Mouse (Mus musculus): ENCODE measurements around the gene Olfr1426. TPM values are rescaled to one million over a fixed set of nuclear protein-coding genes. Genes with fewer than 3 reads are reported as not detected.
"Not testable (repeated sequence)": the region's sequence is repeated elsewhere in the genome, so short reads cannot be mapped to it uniquely, and the experiment has no call there.

Olfr1426 gene
- total RNA-seq (2021) (not detected), polyA plus RNA-seq (2012; rRNA removed) (not detected in 2 replicates)
- long read RNA-seq = 0 reads

- DNase-seq = no peak
Observed at GRCm38 (mm10) chr19:12091913-12092312, at the start of gene Olfr1426. Olfr1426 (minus strand) TSS chr19:12092013.

- peak; percentile 18 for DNase-seq
Observed at GRCm38 (mm10) chr19:12134289-12134688, 42.5 kb upstream of the Olfr1426 start.

- DNase-seq = no peak
Observed at GRCm38 (mm10) chr19:12123103-12123502, 31.3 kb upstream of the Olfr1426 start, which contains the start of gene Olfr76. Olfr76 (minus strand) TSS chr19:12123203.

GRCm38 (mm10) chr19:12116464-12116863 is 24.7 kb upstream of the Olfr1426 start:
- DNase-seq = no peak

GRCm38 (mm10) chr19:12115797-12116196 is 24.0 kb upstream of the Olfr1426 start, which contains the start of gene Olfr1428:
Olfr1428 (minus strand) TSS chr19:12115897.
- DNase-seq = no peak

GRCm38 (mm10) chr19:12113807-12114206 is 22.0 kb upstream of the Olfr1426 start:
- DNase-seq = no peak

GRCm38 (mm10) chr19:12104541-12104940 is 12.7 kb upstream of the Olfr1426 start:
- no peak for DNase-seq

- no peak for DNase-seq
Observed at GRCm38 (mm10) chr19:12103234-12103633, 11.4 kb upstream of the Olfr1426 start, which contains the start of gene Olfr1427. Olfr1427 (minus strand) TSS chr19:12103334.

- not testable (repeated sequence) for DNase-seq
Observed at GRCm38 (mm10) chr19:12077631-12078030, 14.2 kb downstream of the Olfr1426 start, which contains the start of gene Olfr1425. Olfr1425 (minus strand) TSS chr19:12077731.

GRCm38 (mm10) chr19:12069546-12069945 is 22.3 kb downstream of the Olfr1426 start:
- DNase-seq = not testable (repeated sequence)

- not testable (repeated sequence) for DNase-seq
Observed at GRCm38 (mm10) chr19:12067806-12068205, 24.0 kb downstream of the Olfr1426 start.

- DNase-seq = not testable (repeated sequence)
Observed at GRCm38 (mm10) chr19:12062582-12062981, 29.2 kb downstream of the Olfr1426 start, which contains the start of gene Olfr1424. Olfr1424 (minus strand) TSS chr19:12062682.

- no peak for DNase-seq
Observed at GRCm38 (mm10) chr19:12043163-12043562, 48.6 kb downstream of the Olfr1426 start.

- no peak for DNase-seq
Observed at GRCm38 (mm10) chr19:12041217-12041616, 50.6 kb downstream of the Olfr1426 start, which contains the start of gene Olfr1423. Olfr1423 (minus strand) TSS chr19:12041317.

- no peak for DNase-seq
Observed at GRCm38 (mm10) chr19:12037727-12038126, 54.1 kb downstream of the Olfr1426 start.

Other genes starting within 250 kb of the Olfr1426 start
- not detected for gene Olfr1418, start 230.9 kb downstream of the Olfr1426 start, total RNA-seq (2021)
- gene Olfr1418, start 230.9 kb downstream of the Olfr1426 start, polyA plus RNA-seq (2012; rRNA removed) = not detected in 2 replicates
- gene Olfr1419, start 216.9 kb downstream of the Olfr1426 start, total RNA-seq (2021) = not detected
- not detected in 2 replicates for gene Olfr1419, start 216.9 kb downstream of the Olfr1426 start, polyA plus RNA-seq (2012; rRNA removed)
- not detected for gene Olfr1420, start 205.4 kb downstream of the Olfr1426 start, total RNA-seq (2021)
- not detected in 2 replicates for gene Olfr1420, start 205.4 kb downstream of the Olfr1426 start, polyA plus RNA-seq (2012; rRNA removed)
- gene Patl1, start 179.6 kb downstream of the Olfr1426 start, total RNA-seq (2021) = 10 to 100 TPM; 24.2 to 35.3 TPM
- gene Patl1, start 179.6 kb downstream of the Olfr1426 start, polyA plus RNA-seq (2012; rRNA removed) = 13.5 and 15.7 TPM in 2 replicates
- 10 to 100 TPM; 80.8 to 86.7 TPM for gene Osbp, start 126.1 kb downstream of the Olfr1426 start, total RNA-seq (2021)
- gene Osbp, start 126.1 kb downstream of the Olfr1426 start, polyA plus RNA-seq (2012; rRNA removed) = 9.6 and 14.0 TPM in 2 replicates
- gene Olfr1423, start 50.7 kb downstream of the Olfr1426 start, total RNA-seq (2021) = not detected
- not detected in 2 replicates for gene Olfr1423, start 50.7 kb downstream of the Olfr1426 start, polyA plus RNA-seq (2012; rRNA removed)
- gene Olfr1424, start 29.3 kb downstream of the Olfr1426 start, total RNA-seq (2021) = not detected
- gene Olfr1424, start 29.3 kb downstream of the Olfr1426 start, polyA plus RNA-seq (2012; rRNA removed) = not detected in 2 replicates
- not detected for gene Olfr1425, start 14.3 kb downstream of the Olfr1426 start, total RNA-seq (2021)
- gene Olfr1425, start 14.3 kb downstream of the Olfr1426 start, polyA plus RNA-seq (2012; rRNA removed) = not detected in 2 replicates
- not detected for gene Olfr1427, start 11.3 kb upstream of the Olfr1426 start, total RNA-seq (2021)
- gene Olfr1427, start 11.3 kb upstream of the Olfr1426 start, polyA plus RNA-seq (2012; rRNA removed) = not detected in 2 replicates
- gene Olfr1428, start 23.9 kb upstream of the Olfr1426 start, total RNA-seq (2021) = not detected
- gene Olfr1428, start 23.9 kb upstream of the Olfr1426 start, polyA plus RNA-seq (2012; rRNA removed) = not detected in 2 replicates
- gene Olfr76, start 31.2 kb upstream of the Olfr1426 start, total RNA-seq (2021) = not detected
- not detected in 2 replicates for gene Olfr76, start 31.2 kb upstream of the Olfr1426 start, polyA plus RNA-seq (2012; rRNA removed)
- not detected for gene Olfr1555-ps1, start 78.1 kb upstream of the Olfr1426 start, total RNA-seq (2021)
- gene Olfr1555-ps1, start 78.1 kb upstream of the Olfr1426 start, polyA plus RNA-seq (2012; rRNA removed) = not detected in 2 replicates
- gene Olfr1431, start 108.6 kb upstream of the Olfr1426 start, total RNA-seq (2021) = not detected
- gene Olfr1431, start 108.6 kb upstream of the Olfr1426 start, polyA plus RNA-seq (2012; rRNA removed) = not detected in 2 replicates
- gene Olfr1432, start 140.6 kb upstream of the Olfr1426 start, total RNA-seq (2021) = not detected
- not detected in 2 replicates for gene Olfr1432, start 140.6 kb upstream of the Olfr1426 start, polyA plus RNA-seq (2012; rRNA removed)
- not detected for gene Olfr262, start 149.6 kb upstream of the Olfr1426 start, total RNA-seq (2021)
- not detected in 2 replicates for gene Olfr262, start 149.6 kb upstream of the Olfr1426 start, polyA plus RNA-seq (2012; rRNA removed)
- not detected for gene Olfr235, start 169.0 kb upstream of the Olfr1426 start, total RNA-seq (2021)
- gene Olfr235, start 169.0 kb upstream of the Olfr1426 start, polyA plus RNA-seq (2012; rRNA removed) = not detected in 2 replicates
- gene Olfr1434, start 187.8 kb upstream of the Olfr1426 start, total RNA-seq (2021) = not detected
- not detected in 2 replicates for gene Olfr1434, start 187.8 kb upstream of the Olfr1426 start, polyA plus RNA-seq (2012; rRNA removed)
- gene Olfr1436, start 207.1 kb upstream of the Olfr1426 start, total RNA-seq (2021) = not detected
- gene Olfr1436, start 207.1 kb upstream of the Olfr1426 start, polyA plus RNA-seq (2012; rRNA removed) = not detected in 2 replicates
- not detected for gene Olfr1437, start 233.1 kb upstream of the Olfr1426 start, total RNA-seq (2021)
- not detected in 2 replicates for gene Olfr1437, start 233.1 kb upstream of the Olfr1426 start, polyA plus RNA-seq (2012; rRNA removed)
- gene Olfr1438-ps1, start 243.9 kb upstream of the Olfr1426 start, total RNA-seq (2021) = not detected
- gene Olfr1438-ps1, start 243.9 kb upstream of the Olfr1426 start, polyA plus RNA-seq (2012; rRNA removed) = not detected in 2 replicates